Mouse (Mus musculus) lung, embryonic 14.5 days (tissue): ENCODE measurements around the gene Hyal2. TPM values are rescaled to one million over a fixed set of nuclear protein-coding genes. Genes with fewer than 3 reads are reported as not detected.

Source experiments
- ATAC-seq: fragments of 200-750 bp; cut with Nextera tagmentation; 2 replicates; pipeline ENCODE4 v1.8.0; 2017; ENCODE audit warnings: mild to moderate bottlenecking, moderate TSS enrichment, moderate library complexity; ENCODE audit not compliant: insufficient read depth
- DNase-seq: peaks from one replicate; pipeline ENCODE4 v3.0.0-alpha.2; 2015
- H3K27ac ChIP-seq: fragments of 300-500 bp; sonication (generic); 2 replicates; pipeline ENCODE4 v1.5.1; 2014; ENCODE audit warnings: low read depth, mild to moderate bottlenecking, moderate library complexity
- H3K27me3 ChIP-seq: fragments of 300-500 bp; sonication (generic); 2 replicates; pipeline ENCODE4 v1.6.1; 2014; ENCODE audit warnings: low read length, control low read depth; ENCODE audit not compliant: insufficient read depth
- H3K36me3 ChIP-seq: fragments of 300-500 bp; sonication (generic); 2 replicates; pipeline ENCODE4 v1.6.1; 2014; ENCODE audit warnings: control low read depth; ENCODE audit not compliant: insufficient read depth
- H3K4me1 ChIP-seq: fragments of 300-500 bp; sonication (generic); 2 replicates; pipeline ENCODE4 v1.6.1; 2014; ENCODE audit warnings: antibody characterized with exemption, control low read depth; ENCODE audit not compliant: insufficient read depth
- H3K4me2 ChIP-seq: fragments of 300-500 bp; sonication (generic); 2 replicates; pipeline ENCODE4 v1.6.1; 2014; ENCODE audit warnings: mild to moderate bottlenecking
- H3K4me3 ChIP-seq: fragments of 300-500 bp; sonication (generic); 2 replicates; pipeline ENCODE4 v1.5.1; 2014; ENCODE audit warnings: low read depth, low read length
- H3K9ac ChIP-seq: fragments of 300-500 bp; sonication (generic); 2 replicates; pipeline ENCODE4 v1.6.1; 2014
- H3K9me3 ChIP-seq: fragments of 300-500 bp; sonication (generic); 2 replicates; pipeline ENCODE4 v1.6.1; 2016; ENCODE audit warnings: low read depth, low read length, control low read depth
- CTCF ChIP-seq: IDR thresholded peaks from 2 replicates; pipeline ENCODE4 v1.5.1; 2016; ENCODE audit warnings: antibody characterized with exemption, low read depth
- WGBS: fragments of 180-500 bp; shearing (Covaris S2); extraction: QIAGEN DNeasy Blood & Tissue Kit; methylation state at CpG from one replicate; pipeline ENCODE4 v1.1.7; 2014; 5-methylcytosine and 5-hydroxymethylcytosine counted together
- polyA plus RNA-seq: library from polyadenylated mRNA; unstranded; fragments of >200 nt; fragmentation: Nextera tagmentation; extraction: Ambion mirVana; gene quantifications from 2 replicates; pipeline ENCODE4 v1.2.1, GENCODE M21; 2014

Gene Hyal2
- polyA plus RNA-seq, 1 experiment from 2014 or later: 129 TPM

- WGBS: 12% methylated on average over 3 of the region's 3 CpGs
- Histone ChIP-seq H3K27me3 (no peaks in the 10 kb centered on the region), H3K4me2 (no peak overlapping the region), H3K4me1 (peaks cover 14% of the 10 kb centered on the region), H3K9me3 (no peaks in the 10 kb centered on the region), H3K36me3 (peaks cover 23% of the 10 kb centered on the region), H3K27ac (no peak overlapping the region), H3K4me3 (no peak overlapping the region), H3K9ac (no peak overlapping the region)
- DNase-seq (peak; percentile 90), ATAC-seq (no peak)
- peak; percentile 93 for TF ChIP-seq CTCF
Measured at GRCm38 (mm10) chr9:107545602-107546001, 22.1 kb upstream of the Hyal2 start.

GRCm38 (mm10) chr9:107547026-107547425, 20.7 kb upstream of the Hyal2 start, which contains the start of gene Zmynd10:
Gene Zmynd10, plus strand, starts transcription at chr9:107547298.
- Histone ChIP-seq H3K4me3 (peak within 1 kb of the TSS; percentile 16), H3K4me1 (peaks cover 18% of the 10 kb centered on the region), H3K27ac (no peak within 1 kb of the TSS), H3K4me2 (peak within 1 kb of the TSS; percentile 53), H3K9ac (0 out of 2 replicates have a peak within 1 kb of the TSS, but pooled peaks have one; percentile 28), H3K9me3 (no peaks in the 10 kb centered on the region), H3K36me3 (peaks cover 23% of the 10 kb centered on the region), H3K27me3 (no peaks in the 10 kb centered on the region)
- ATAC-seq: peak; percentile 64
- no peak for TF ChIP-seq CTCF
- peak; percentile 98 for DNase-seq
- WGBS: 2% methylated on average over 20 of the region's 20 CpGs

- Histone ChIP-seq H3K4me2 (no peak overlapping the region), H3K9ac (no peak overlapping the region), H3K4me1 (peaks cover 21% of the 10 kb centered on the region), H3K36me3 (peaks cover 23% of the 10 kb centered on the region), H3K9me3 (no peaks in the 10 kb centered on the region), H3K27me3 (no peaks in the 10 kb centered on the region), H3K4me3 (no peak overlapping the region), H3K27ac (no peak overlapping the region)
- ATAC-seq: no peak
- WGBS: 72% methylated on average over 5 of the region's 5 CpGs
- DNase-seq: no peak
- no peak for TF ChIP-seq CTCF
Measured at GRCm38 (mm10) chr9:107547957-107548356, 19.8 kb upstream of the Hyal2 start.

GRCm38 (mm10) chr9:107548820-107549219, 18.9 kb upstream of the Hyal2 start:
- Histone ChIP-seq H3K9ac (no peak overlapping the region), H3K4me3 (no peak overlapping the region), H3K4me1 (peaks cover 27% of the 10 kb centered on the region), H3K4me2 (no peak overlapping the region), H3K36me3 (peaks cover 18% of the 10 kb centered on the region), H3K27ac (no peak overlapping the region), H3K27me3 (no peaks in the 10 kb centered on the region), H3K9me3 (no peaks in the 10 kb centered on the region)
- 84% methylated on average over 10 of the region's 10 CpGs for WGBS
- ATAC-seq: no peak
- TF ChIP-seq CTCF: no peak
- no peak for DNase-seq

DNA sequence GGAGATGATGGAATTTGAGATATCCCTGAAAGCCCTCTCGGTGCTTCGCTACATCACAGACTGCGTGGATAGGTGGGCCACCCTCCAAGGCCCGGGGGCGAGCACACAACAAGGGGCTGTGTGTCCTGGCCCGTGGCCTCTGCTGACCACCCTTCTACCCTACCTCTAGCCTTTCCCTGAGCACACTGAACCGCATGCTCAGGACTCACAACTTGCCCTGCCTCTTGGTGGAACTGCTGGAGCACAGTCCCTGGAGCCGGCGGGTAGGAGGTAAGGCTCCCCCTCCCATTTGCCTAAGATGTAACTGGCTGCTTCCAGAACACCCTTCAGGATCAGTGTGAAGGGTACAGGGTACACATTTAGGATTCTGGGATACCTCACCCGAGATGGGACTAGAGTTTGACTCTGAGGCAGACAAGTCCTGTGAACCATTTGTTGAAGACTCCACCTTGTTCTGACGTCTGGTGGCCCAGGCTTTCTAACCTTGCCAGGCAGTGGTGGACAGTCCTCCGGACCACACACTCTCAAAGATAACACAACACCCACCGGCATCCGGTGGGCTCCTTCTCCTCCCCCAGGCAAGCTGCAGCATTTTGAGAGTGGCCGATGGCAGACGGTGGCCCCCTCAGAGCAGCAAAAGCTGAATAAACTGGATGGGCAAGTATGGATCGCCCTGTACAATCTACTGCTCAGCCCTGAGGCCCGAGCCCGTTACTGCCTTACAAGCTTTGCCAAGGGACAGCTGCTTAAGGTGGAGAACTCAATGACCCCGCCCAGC, 18.3 kb upstream of the Hyal2 start:
- Histone ChIP-seq H3K4me2 (0 out of 2 replicates have a peak overlapping the region, but pooled peaks have one; percentile 10), H3K9ac (no peak overlapping the region), H3K27ac (no peak overlapping the region), H3K4me1 (peaks cover 29% of the 10 kb centered on the region), H3K4me3 (no peak overlapping the region), H3K9me3 (no peaks in the 10 kb centered on the region), H3K36me3 (peaks cover 11% of the 10 kb centered on the region; the same call in 1 of the 2 replicates), H3K27me3 (no peaks in the 10 kb centered on the region)
- ATAC-seq: no peak
- no peak for TF ChIP-seq CTCF
- 64% methylated on average over 20 of the region's 20 CpGs for WGBS
- DNase-seq: no peak

GRCm38 (mm10) chr9:107550491-107551116, 17.1 kb upstream of the Hyal2 start:
- Histone ChIP-seq H3K4me3 (peak overlapping the region; percentile 60), H3K4me2 (peak overlapping the region; percentile 97), H3K9ac (peak overlapping the region; percentile 75), H3K27ac (no peak overlapping the region; the same call in 1 of the 2 replicates), H3K27me3 (no peaks in the 10 kb centered on the region), H3K4me1 (peaks cover 29% of the 10 kb centered on the region), H3K9me3 (no peaks in the 10 kb centered on the region), H3K36me3 (0 out of 2 replicates have a peak, but pooled peaks cover 3% of the 10 kb centered on the region)
- no peak for ATAC-seq
- no peak for DNase-seq
- WGBS: 30% methylated on average over 23 of the region's 23 CpGs
- TF ChIP-seq CTCF: no peak
